Mouse (Mus musculus): ENCODE data around the gene H1foo. TPM values are rescaled to one million over a fixed set of nuclear protein-coding genes. Genes with fewer than 3 reads are reported as not detected.

Gene H1foo
- polyA plus RNA-seq, 1 experiment from 2014 or later, result not detected

- Histone ChIP-seq H3K36me3 (ENCODE audit: control insufficient read depth, insufficient read depth, low read length) (peaks cover 59% of the 10 kb centered on the region), H3K27me3 (ENCODE audit: control insufficient read depth, insufficient read depth, low read length) (no peaks in the 10 kb centered on the region), H3K9ac (ENCODE audit: low read length) (no peak overlapping the region), H3K4me1 (ENCODE audit: control insufficient read depth in 2 of 2, insufficient read depth in 2 of 2, low read length in 2 of 2) (peaks cover 16 to 28% of the 10 kb centered on the region in 2 experiments), H3K9me3 (ENCODE audit: control insufficient read depth, low read length) (no peaks in the 10 kb centered on the region), H3K4me2 (ENCODE audit: low read length) (no peak overlapping the region), H3K4me3 (ENCODE audit: control insufficient read depth in 1 of 2, insufficient read depth in 1 of 2, low read depth in 1 of 2, low read length in 2 of 2) (no peak overlapping the region), H3K27ac (replicated peaks in 1 of 2; ENCODE audit: control insufficient read depth in 1 of 2, insufficient read depth in 1 of 2, low read depth in 2 of 2, low read length in 2 of 2) (no peak overlapping the region)
- no peak for ATAC-seq (ENCODE audit: insufficient number of reproducible peaks, insufficient read depth, low FRiP score, low read depth)
- WGBS, result 78% methylated on average over 8 of the region's 8 CpGs
Measured at GRCm38 (mm10) chr6:115975606-115976005, 30.9 kb downstream of the H1foo start.

DNA sequence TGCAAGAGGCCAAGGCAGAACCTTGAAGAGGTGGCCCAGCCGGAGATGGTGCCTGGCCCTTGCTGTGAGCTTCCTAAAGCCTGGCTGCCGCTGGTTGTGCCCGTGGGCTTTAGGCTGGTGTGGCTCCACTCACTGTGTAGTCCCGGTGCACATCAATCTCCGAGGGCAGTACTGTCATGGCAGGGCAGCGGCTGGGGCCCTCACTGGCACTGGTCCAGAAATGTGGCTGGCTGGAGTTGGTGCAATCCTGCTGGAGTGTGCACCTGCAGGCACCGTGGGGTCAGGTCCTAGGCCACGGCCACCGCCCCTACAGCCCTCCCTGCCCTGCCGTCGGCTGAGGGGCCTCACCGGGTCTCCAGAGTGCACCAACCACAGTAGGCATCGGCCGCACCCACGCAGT is 33.1 kb downstream of the H1foo start:
- WGBS, result 77% methylated on average over 15 of the region's 15 CpGs

DNA sequence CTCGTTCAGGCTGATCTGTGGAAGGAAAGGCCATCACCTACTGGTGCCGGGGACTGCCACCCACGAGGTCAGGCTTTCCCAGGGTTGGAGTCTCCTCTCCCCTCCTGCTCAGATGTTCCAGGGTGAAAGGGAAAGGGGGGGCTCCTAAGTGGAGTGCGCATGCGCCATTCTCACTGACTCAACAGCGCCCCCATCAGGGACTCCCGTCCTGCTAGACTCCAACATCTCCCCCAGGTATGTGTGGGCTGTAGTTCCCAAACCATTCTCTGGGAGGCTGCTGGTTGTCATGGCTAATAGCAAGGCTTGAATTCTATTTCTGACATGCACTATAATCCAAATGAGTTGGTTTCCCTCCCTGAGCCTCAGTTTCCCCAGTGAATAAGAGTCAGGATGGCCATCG is 33.9 kb downstream of the H1foo start:
- Histone ChIP-seq H3K4me2 (ENCODE audit: low read length) (no peak overlapping the region), H3K27me3 (ENCODE audit: control insufficient read depth, insufficient read depth, low read length) (no peaks in the 10 kb centered on the region), H3K36me3 (ENCODE audit: control insufficient read depth, insufficient read depth, low read length) (peaks cover 50% of the 10 kb centered on the region), H3K4me1 (ENCODE audit: control insufficient read depth in 2 of 2, insufficient read depth in 2 of 2, low read length in 2 of 2) (peaks cover 6 to 7% of the 10 kb centered on the region in 2 experiments), H3K9ac (ENCODE audit: low read length) (no peak overlapping the region), H3K9me3 (ENCODE audit: control insufficient read depth, low read length) (no peaks in the 10 kb centered on the region), H3K4me3 (ENCODE audit: control insufficient read depth in 1 of 2, insufficient read depth in 1 of 2, low read depth in 1 of 2, low read length in 2 of 2) (no peak overlapping the region), H3K27ac (replicated peaks in 1 of 2; ENCODE audit: control insufficient read depth in 1 of 2, insufficient read depth in 1 of 2, low read depth in 2 of 2, low read length in 2 of 2) (no peak overlapping the region)
- 62% methylated on average over 8 of the region's 8 CpGs for WGBS
- ATAC-seq (ENCODE audit: insufficient number of reproducible peaks, insufficient read depth, low FRiP score, low read depth), result no peak

More for the DNA sequence above, 33.1 kb downstream of the H1foo start:
- peaks cover under 1 to 7% of the 10 kb centered on the region in 2 experiments; a peak in 3 of 4 replicates for H3K4me1 ChIP-seq (ENCODE audit: control insufficient read depth in 2 of 2, insufficient read depth in 2 of 2, low read length in 2 of 2)
- no peak overlapping the region for H3K4me3 ChIP-seq (ENCODE audit: control insufficient read depth in 1 of 2, insufficient read depth in 1 of 2, low read depth in 1 of 2, low read length in 2 of 2)
- no peaks in the 10 kb centered on the region for H3K9me3 ChIP-seq (ENCODE audit: control insufficient read depth, low read length)
- no peak for ATAC-seq (ENCODE audit: insufficient number of reproducible peaks, insufficient read depth, low FRiP score, low read depth)
- H3K36me3 ChIP-seq (ENCODE audit: control insufficient read depth, insufficient read depth, low read length), result peaks cover 50% of the 10 kb centered on the region
- no peak overlapping the region for H3K9ac ChIP-seq (ENCODE audit: low read length)
- H3K27me3 ChIP-seq (ENCODE audit: control insufficient read depth, insufficient read depth, low read length), result no peaks in the 10 kb centered on the region
- no peak overlapping the region for H3K27ac ChIP-seq (replicated peaks in 1 of 2; ENCODE audit: control insufficient read depth in 1 of 2, insufficient read depth in 1 of 2, low read depth in 2 of 2, low read length in 2 of 2)
- H3K4me2 ChIP-seq (ENCODE audit: low read length), result no peak overlapping the region

GRCm38 (mm10) chr6:115982889-115983288 is 38.2 kb downstream of the H1foo start:
- Histone ChIP-seq H3K27ac (replicated peaks in 1 of 2; ENCODE audit: control insufficient read depth in 1 of 2, insufficient read depth in 1 of 2, low read depth in 2 of 2, low read length in 2 of 2) (peak overlapping the region in 1 of 2 experiments; percentile 29; a peak in 2 of 4 replicates), H3K4me1 (ENCODE audit: control insufficient read depth in 2 of 2, insufficient read depth in 2 of 2, low read length in 2 of 2) (peaks cover 25 to 26% of the 10 kb centered on the region in 2 experiments), H3K9me3 (ENCODE audit: control insufficient read depth, low read length) (no peaks in the 10 kb centered on the region)

GRCm38 (mm10) chr6:115983306-115984038 is 38.7 kb downstream of the H1foo start:
- Histone ChIP-seq H3K9ac (ENCODE audit: low read length) (peak overlapping the region; percentile 38), H3K36me3 (ENCODE audit: control insufficient read depth, insufficient read depth, low read length) (peaks cover 13% of the 10 kb centered on the region), H3K27ac (replicated peaks in 1 of 2; ENCODE audit: control insufficient read depth in 1 of 2, insufficient read depth in 1 of 2, low read depth in 2 of 2, low read length in 2 of 2) (peak overlapping the region in 1 of 2 experiments; percentile 31; a peak in 3 of 4 replicates), H3K4me2 (ENCODE audit: low read length) (peak overlapping the region; percentile 21), H3K9me3 (ENCODE audit: control insufficient read depth, low read length) (no peaks in the 10 kb centered on the region), H3K4me3 (ENCODE audit: control insufficient read depth in 1 of 2, insufficient read depth in 1 of 2, low read depth in 1 of 2, low read length in 2 of 2) (no peak overlapping the region), H3K27me3 (ENCODE audit: control insufficient read depth, insufficient read depth, low read length) (no peaks in the 10 kb centered on the region), H3K4me1 (ENCODE audit: control insufficient read depth in 2 of 2, insufficient read depth in 2 of 2, low read length in 2 of 2) (peaks cover 25 to 26% of the 10 kb centered on the region in 2 experiments)
- ATAC-seq (ENCODE audit: insufficient number of reproducible peaks, insufficient read depth, low FRiP score, low read depth), result no peak
- WGBS, result 60% methylated on average over 12 of the region's 12 CpGs

More at GRCm38 (mm10) chr6:115982889-115983288, 38.2 kb downstream of the H1foo start:
- Histone ChIP-seq H3K36me3 (ENCODE audit: control insufficient read depth, insufficient read depth, low read length) (peaks cover 17% of the 10 kb centered on the region), H3K4me3 (ENCODE audit: control insufficient read depth in 1 of 2, insufficient read depth in 1 of 2, low read depth in 1 of 2, low read length in 2 of 2) (no peak overlapping the region), H3K27me3 (ENCODE audit: control insufficient read depth, insufficient read depth, low read length) (no peaks in the 10 kb centered on the region), H3K4me2 (ENCODE audit: low read length) (0 out of 2 replicates have a peak overlapping the region, but pooled peaks have one; percentile 5), H3K9ac (ENCODE audit: low read length) (peak overlapping the region; percentile 22; the same call in 1 of the 2 replicates)
- ATAC-seq (ENCODE audit: insufficient number of reproducible peaks, insufficient read depth, low FRiP score, low read depth), result no peak
- 70% methylated on average over 7 of the region's 7 CpGs for WGBS

- no peak for ATAC-seq (ENCODE audit: insufficient number of reproducible peaks, insufficient read depth, low FRiP score, low read depth)
- peaks cover 9% of the 10 kb centered on the region for H3K36me3 ChIP-seq (ENCODE audit: control insufficient read depth, insufficient read depth, low read length)
- no peak overlapping the region for H3K4me3 ChIP-seq (ENCODE audit: control insufficient read depth in 1 of 2, insufficient read depth in 1 of 2, low read depth in 1 of 2, low read length in 2 of 2)
- WGBS, result 69% methylated on average over 7 of the region's 7 CpGs
- peaks cover 25 to 26% of the 10 kb centered on the region in 2 experiments for H3K4me1 ChIP-seq (ENCODE audit: control insufficient read depth in 2 of 2, insufficient read depth in 2 of 2, low read length in 2 of 2)
- H3K4me2 ChIP-seq (ENCODE audit: low read length), result peak overlapping the region; percentile 76
- H3K9me3 ChIP-seq (ENCODE audit: control insufficient read depth, low read length), result no peaks in the 10 kb centered on the region
- H3K27ac ChIP-seq (replicated peaks in 1 of 2; ENCODE audit: control insufficient read depth in 1 of 2, insufficient read depth in 1 of 2, low read depth in 2 of 2, low read length in 2 of 2), result no peak overlapping the region
- H3K9ac ChIP-seq (ENCODE audit: low read length), result peak overlapping the region; percentile 47; the same call in 1 of the 2 replicates
- 0 out of 2 replicates have a peak, but pooled peaks cover 4% of the 10 kb centered on the region for H3K27me3 ChIP-seq (ENCODE audit: control insufficient read depth, insufficient read depth, low read length)
Measured at GRCm38 (mm10) chr6:115984580-115984979, 39.8 kb downstream of the H1foo start.

DNA sequence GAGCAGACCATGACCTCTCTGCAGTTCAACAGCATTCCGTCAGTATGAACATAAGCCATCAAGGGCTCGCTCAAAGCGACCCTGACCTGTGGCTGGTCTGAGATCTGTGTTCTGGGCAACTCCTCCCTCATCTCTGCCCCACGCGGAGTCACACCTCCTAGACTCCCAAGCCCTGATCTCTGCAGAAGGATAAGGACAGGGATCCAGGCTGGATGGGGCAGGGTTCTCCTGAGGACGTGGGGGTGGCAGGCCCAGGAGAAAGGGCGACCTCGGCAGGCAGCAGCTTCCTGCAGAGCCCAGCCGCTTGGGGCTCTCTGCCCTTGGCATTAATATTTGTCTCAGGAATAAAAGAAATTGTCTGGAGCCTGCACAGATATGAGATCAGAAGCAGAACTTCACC is 40.9 kb downstream of the H1foo start:
- no peak for ATAC-seq (ENCODE audit: insufficient number of reproducible peaks, insufficient read depth, low FRiP score, low read depth)
- 0 out of 2 replicates have a peak, but pooled peaks cover 4% of the 10 kb centered on the region for H3K27me3 ChIP-seq (ENCODE audit: control insufficient read depth, insufficient read depth, low read length)
- H3K27ac ChIP-seq (replicated peaks in 1 of 2; ENCODE audit: control insufficient read depth in 1 of 2, insufficient read depth in 1 of 2, low read depth in 2 of 2, low read length in 2 of 2), result no peak overlapping the region
- H3K4me3 ChIP-seq (ENCODE audit: control insufficient read depth in 1 of 2, insufficient read depth in 1 of 2, low read depth in 1 of 2, low read length in 2 of 2), result 0 out of 4 replicates have a peak overlapping the region, but pooled peaks of 1 of the 2 experiments have one; percentile 8
- peak overlapping the region; percentile 76 for H3K4me2 ChIP-seq (ENCODE audit: low read length)
- H3K9me3 ChIP-seq (ENCODE audit: control insufficient read depth, low read length), result no peaks in the 10 kb centered on the region
- H3K36me3 ChIP-seq (ENCODE audit: control insufficient read depth, insufficient read depth, low read length), result no peaks in the 10 kb centered on the region
- 41% methylated on average over 9 of the region's 9 CpGs for WGBS
- peak overlapping the region; percentile 47; the same call in 1 of the 2 replicates for H3K9ac ChIP-seq (ENCODE audit: low read length)
- peaks cover 25 to 26% of the 10 kb centered on the region in 2 experiments for H3K4me1 ChIP-seq (ENCODE audit: control insufficient read depth in 2 of 2, insufficient read depth in 2 of 2, low read length in 2 of 2)

Data from heart, embryonic 14.5 days (tissue).